Mouse (Mus musculus) forebrain, embryonic 12.5 days (tissue): Measurements from ENCODE around the gene Vcl. TPM values are rescaled to one million over a fixed set of nuclear protein-coding genes. Genes with fewer than 3 reads are reported as not detected.

Experiments used
- ATAC-seq: fragments of 200-750 bp; cut with Nextera tagmentation; 2 replicates; pipeline ENCODE4 v1.8.0; 2017; ENCODE audit warnings: moderate TSS enrichment; ENCODE audit not compliant: low FRiP score
- H3K27ac ChIP-seq: fragments of 300-500 bp; sonication (generic); 2 replicates; pipeline ENCODE4 v1.5.1; 2016; ENCODE audit warnings: mild to moderate bottlenecking
- H3K27me3 ChIP-seq: fragments of 300-500 bp; sonication (generic); 2 replicates; pipeline ENCODE4 v1.6.1; 2016; ENCODE audit warnings: mild to moderate bottlenecking
- H3K36me3 ChIP-seq: fragments of 300-500 bp; sonication (generic); replicated peaks from 2 replicates; pipeline ENCODE4 v1.6.1; 2016; ENCODE audit warnings: mild to moderate bottlenecking
- H3K4me1 ChIP-seq: fragments of 300-500 bp; sonication (generic); 2 replicates; pipeline ENCODE4 v1.6.1; 2016
- H3K4me2 ChIP-seq: fragments of 300-500 bp; sonication (generic); 2 replicates; pipeline ENCODE4 v1.6.1; 2016; ENCODE audit warnings: mild to moderate bottlenecking, moderate library complexity
- H3K4me3 ChIP-seq: fragments of 300-500 bp; sonication (generic); replicated peaks from 2 replicates; pipeline ENCODE4 v1.5.1; 2016; ENCODE audit warnings: mild to moderate bottlenecking
- H3K9ac ChIP-seq: fragments of 300-500 bp; sonication (generic); 2 replicates; pipeline ENCODE4 v1.6.1; 2016; ENCODE audit warnings: mild to moderate bottlenecking
- H3K9me3 ChIP-seq: fragments of 300-500 bp; sonication (generic); 2 replicates; pipeline ENCODE4 v1.6.1; 2016
- WGBS: fragments of 180-500 bp; shearing (Covaris S2); methylation state at CpG from one replicate; pipeline ENCODE4 v1.1.7; 2016; 5-methylcytosine and 5-hydroxymethylcytosine counted together
- polyA plus RNA-seq: library from polyadenylated mRNA; unstranded; fragments of >200 nt; fragmentation: Nextera tagmentation; extraction: Ambion mirVana; gene quantifications from 2 replicates; pipeline ENCODE4 v1.2.1, GENCODE M21; 2016

Gene Vcl
- polyA plus RNA-seq, 1 experiment from 2014 or later: 21.4 TPM

DNA sequence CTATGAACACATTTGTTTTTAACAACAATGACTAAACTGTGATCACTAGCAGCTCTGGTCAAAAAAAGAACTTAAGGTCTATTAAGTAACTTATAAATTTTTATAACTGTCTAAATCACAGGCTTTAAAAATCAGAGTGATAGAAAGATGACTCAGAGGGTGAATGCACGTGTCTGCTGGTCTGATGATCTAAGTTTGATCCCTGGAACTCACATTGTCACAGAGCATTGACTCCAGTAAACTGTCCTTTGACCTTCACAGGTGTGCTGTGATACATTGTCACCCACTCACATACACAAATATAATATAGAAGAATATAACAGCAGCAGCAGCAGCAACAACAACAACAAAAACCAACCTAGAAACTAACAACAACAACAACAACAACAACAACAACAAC lies 62.3 kb downstream of the Vcl start:
- no peak overlapping the region for H3K4me2 ChIP-seq
- H3K4me1 ChIP-seq: no peaks in the 10 kb centered on the region
- 84% methylated on average over 1 of the region's 1 CpGs for WGBS
- no peak overlapping the region for H3K27ac ChIP-seq
- H3K9me3 ChIP-seq: no peaks in the 10 kb centered on the region
- no peak overlapping the region for H3K4me3 ChIP-seq
- no peak for ATAC-seq
- no peaks in the 10 kb centered on the region for H3K27me3 ChIP-seq
- H3K9ac ChIP-seq: no peak overlapping the region
- no peaks in the 10 kb centered on the region; the same call in 1 of the 2 replicates for H3K36me3 ChIP-seq

DNA sequence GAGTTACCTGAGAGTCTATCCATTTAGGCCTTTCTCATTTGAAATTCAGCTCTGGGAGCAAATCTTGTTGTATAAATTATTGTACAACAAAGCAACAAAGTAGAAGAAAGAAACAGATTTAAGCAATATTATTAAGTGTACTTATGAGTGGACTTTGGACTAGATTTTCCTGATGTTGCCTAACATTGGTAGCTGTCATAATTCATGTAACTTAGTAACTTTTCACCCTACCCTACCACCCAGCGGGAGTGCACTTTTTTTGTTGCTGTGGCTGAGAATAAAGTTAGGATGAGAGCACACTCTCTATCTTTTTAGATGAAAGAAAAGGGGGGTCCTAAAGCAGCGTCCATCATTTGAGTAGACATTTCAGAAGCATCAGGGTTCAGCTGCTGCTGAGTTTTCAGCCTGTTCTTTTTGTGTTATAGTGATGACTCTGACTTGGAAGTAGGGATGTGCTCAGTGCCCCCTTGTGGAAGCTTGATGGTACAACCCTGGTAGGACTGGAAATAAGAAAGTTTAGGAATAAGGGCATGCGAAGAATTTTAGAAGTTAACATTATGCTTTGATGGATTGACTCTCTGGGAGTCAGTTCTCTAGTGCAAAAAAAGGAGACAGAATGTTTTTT lies 64.0 kb downstream of the Vcl start:
- no peak overlapping the region for H3K4me2 ChIP-seq
- no peak overlapping the region for H3K27ac ChIP-seq
- no peak for ATAC-seq
- H3K9ac ChIP-seq: no peak overlapping the region
- no peaks in the 10 kb centered on the region for H3K9me3 ChIP-seq
- 51% methylated on average over 3 of the region's 3 CpGs for WGBS
- no peak overlapping the region for H3K4me3 ChIP-seq
- no peaks in the 10 kb centered on the region for H3K4me1 ChIP-seq
- no peaks in the 10 kb centered on the region; the same call in 1 of the 2 replicates for H3K36me3 ChIP-seq
- no peaks in the 10 kb centered on the region for H3K27me3 ChIP-seq

DNA sequence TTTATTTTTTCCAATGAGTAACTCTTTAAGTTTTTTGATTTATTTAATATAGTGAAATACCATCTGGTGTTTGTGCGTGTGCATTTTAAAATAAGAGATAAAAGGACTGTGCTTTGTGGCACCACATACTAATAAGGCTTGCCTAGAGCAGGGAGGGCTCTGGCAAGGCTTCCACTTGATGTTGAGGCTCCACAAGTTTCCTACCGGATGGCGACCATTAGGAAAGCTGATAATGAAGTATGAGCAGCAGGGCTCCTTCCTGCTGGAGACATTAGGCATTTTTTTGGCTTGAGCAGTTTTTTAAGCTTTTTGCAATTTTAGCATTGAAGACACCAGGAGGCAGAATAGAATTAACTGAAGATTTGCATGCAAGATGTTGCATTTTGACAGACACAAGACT lies 65.3 kb downstream of the Vcl start:
- ATAC-seq: no peak
- Histone ChIP-seq H3K27me3 (no peaks in the 10 kb centered on the region), H3K36me3 (no peaks in the 10 kb centered on the region; the same call in 1 of the 2 replicates), H3K27ac (no peak overlapping the region), H3K9me3 (no peaks in the 10 kb centered on the region), H3K4me1 (no peaks in the 10 kb centered on the region), H3K9ac (no peak overlapping the region), H3K4me3 (no peak overlapping the region), H3K4me2 (no peak overlapping the region)
- 87% methylated on average over 3 of the region's 3 CpGs for WGBS

DNA sequence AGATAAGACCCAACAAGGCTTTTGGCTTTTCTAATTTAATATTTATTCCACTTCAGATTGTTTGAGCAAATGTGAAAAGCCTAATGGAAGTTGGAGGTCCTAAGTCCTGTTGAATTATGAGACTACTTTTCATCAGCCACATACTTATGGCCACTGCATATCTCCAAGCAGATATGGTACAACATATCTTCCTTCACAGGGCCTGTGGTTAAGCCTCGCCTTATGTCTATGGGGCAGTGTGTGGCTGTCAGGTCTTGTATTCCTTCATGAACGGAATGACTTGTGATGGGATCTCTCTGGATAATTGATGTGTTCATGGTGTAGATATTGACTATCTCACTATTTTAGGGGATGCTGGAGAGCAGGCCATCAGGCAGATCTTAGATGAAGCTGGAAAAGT lies 66.3 kb downstream of the Vcl start:
- no peaks in the 10 kb centered on the region for H3K9me3 ChIP-seq
- H3K9ac ChIP-seq: no peak overlapping the region
- H3K4me3 ChIP-seq: no peak overlapping the region
- H3K36me3 ChIP-seq: no peaks in the 10 kb centered on the region; the same call in 1 of the 2 replicates
- no peak for ATAC-seq
- 85% methylated on average over 2 of the region's 2 CpGs for whole genome bisulfite sequencing
- no peak overlapping the region for H3K4me2 ChIP-seq
- no peak overlapping the region for H3K27ac ChIP-seq
- no peaks in the 10 kb centered on the region for H3K4me1 ChIP-seq
- H3K27me3 ChIP-seq: no peaks in the 10 kb centered on the region

DNA sequence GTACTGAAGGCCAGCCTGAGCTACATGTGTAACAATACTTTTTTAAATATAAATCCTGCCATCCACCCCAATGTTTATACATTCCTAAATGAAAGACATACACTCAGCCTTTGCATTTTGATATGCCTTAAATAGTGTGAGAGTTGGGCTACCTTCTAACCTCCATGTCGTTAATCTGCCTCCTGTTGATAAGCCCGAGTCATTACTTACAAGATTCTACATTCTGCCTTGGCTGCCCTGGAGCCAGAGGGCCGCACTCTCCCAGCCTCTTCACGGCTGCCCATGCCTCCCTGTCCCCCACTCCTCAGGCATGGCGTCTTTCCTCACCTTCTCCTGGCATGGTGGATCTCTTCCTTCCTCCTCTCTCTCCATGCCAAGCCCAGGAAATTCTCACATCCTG lies 67.2 kb downstream of the Vcl start:
- Histone ChIP-seq H3K4me1 (no peaks in the 10 kb centered on the region), H3K36me3 (no peaks in the 10 kb centered on the region; the same call in 1 of the 2 replicates), H3K4me2 (no peak overlapping the region), H3K27ac (no peak overlapping the region), H3K9me3 (no peaks in the 10 kb centered on the region), H3K4me3 (no peak overlapping the region), H3K9ac (no peak overlapping the region), H3K27me3 (no peaks in the 10 kb centered on the region)
- WGBS: 65% methylated on average over 5 of the region's 5 CpGs
- no peak for ATAC-seq

DNA sequence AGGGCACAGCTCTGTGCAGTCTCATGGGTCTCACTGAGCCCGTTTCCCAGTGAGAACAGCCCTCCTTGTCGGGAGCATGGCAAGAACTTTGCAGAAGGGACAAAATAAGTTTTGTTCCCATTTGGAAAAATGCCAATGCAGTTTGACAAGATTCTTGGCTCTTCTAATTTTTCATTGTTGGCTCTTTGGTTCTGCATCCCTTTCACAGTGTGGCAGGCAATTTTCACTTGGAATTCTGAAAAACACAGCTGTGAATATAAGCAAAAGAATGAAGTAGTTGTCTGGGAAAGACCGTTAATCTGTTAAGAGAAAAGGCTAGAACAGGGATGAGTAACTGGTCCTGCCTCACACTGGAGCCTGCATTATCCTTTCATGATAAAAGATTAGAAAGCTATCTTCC lies 68.3 kb downstream of the Vcl start:
- no peaks in the 10 kb centered on the region for H3K9me3 ChIP-seq
- H3K9ac ChIP-seq: no peak overlapping the region
- H3K4me3 ChIP-seq: no peak overlapping the region
- no peak overlapping the region for H3K4me2 ChIP-seq
- H3K4me1 ChIP-seq: no peaks in the 10 kb centered on the region
- H3K27ac ChIP-seq: 0 out of 2 replicates have a peak overlapping the region, but pooled peaks have one; percentile 3
- no peaks in the 10 kb centered on the region for H3K27me3 ChIP-seq
- 46% methylated on average over 3 of the region's 3 CpGs for WGBS
- no peaks in the 10 kb centered on the region for H3K36me3 ChIP-seq
- no peak for ATAC-seq

DNA sequence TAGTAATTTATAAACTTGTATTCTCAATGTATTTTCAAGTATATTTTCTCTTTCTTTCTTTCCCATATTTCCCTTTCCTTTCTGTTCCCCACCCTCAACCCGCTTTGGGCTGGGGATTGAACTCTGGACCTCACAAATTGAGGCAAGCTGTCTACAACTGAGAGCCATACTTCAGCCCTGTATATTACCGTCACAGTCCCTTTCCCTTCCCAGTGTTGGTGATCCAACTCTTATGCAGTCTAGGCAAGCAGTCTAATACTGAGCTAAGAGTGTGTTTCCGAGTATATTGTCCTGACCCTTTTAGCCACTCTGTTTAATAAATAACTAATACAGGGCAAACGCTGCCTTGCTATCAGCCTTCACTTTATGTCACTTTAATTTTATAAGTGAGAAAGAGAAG lies 70.4 kb downstream of the Vcl start:
- Histone ChIP-seq H3K27ac (no peak overlapping the region), H3K9ac (no peak overlapping the region), H3K36me3 (no peaks in the 10 kb centered on the region), H3K4me1 (no peaks in the 10 kb centered on the region), H3K9me3 (no peaks in the 10 kb centered on the region), H3K27me3 (no peaks in the 10 kb centered on the region), H3K4me3 (no peak overlapping the region), H3K4me2 (no peak overlapping the region)
- no peak for ATAC-seq
- WGBS: 90% methylated on average over 4 of the region's 4 CpGs

DNA sequence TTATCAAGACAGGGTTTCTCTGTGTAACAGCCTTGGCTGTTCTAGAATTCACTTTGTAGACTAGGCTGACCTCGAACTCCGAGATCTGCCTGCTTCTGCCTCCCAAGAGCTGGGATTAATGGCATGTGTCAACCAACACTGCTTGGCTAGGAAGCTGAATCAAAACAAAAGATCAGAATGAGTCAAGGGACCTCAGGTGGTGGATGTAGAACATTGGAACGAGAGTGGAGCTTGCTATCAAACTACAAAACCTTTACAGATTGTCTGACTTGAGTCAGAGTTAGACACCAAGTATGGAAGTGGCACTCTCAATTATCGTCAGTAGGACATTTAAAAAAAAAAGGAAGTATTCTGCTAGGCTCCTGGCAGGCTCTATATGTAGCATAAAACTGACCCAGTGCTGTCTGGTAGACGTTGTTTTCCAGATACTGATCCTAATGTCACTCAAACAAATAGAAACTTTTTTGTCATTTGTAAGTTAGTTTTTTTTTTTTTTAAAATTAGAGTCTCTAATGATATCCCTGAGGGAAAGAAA lies 84.7 kb downstream of the Vcl start:
- 91% methylated on average over 5 of the region's 5 CpGs for WGBS
- no peak for ATAC-seq
- Histone ChIP-seq H3K4me1 (no peaks in the 10 kb centered on the region), H3K27me3 (no peaks in the 10 kb centered on the region), H3K27ac (no peak overlapping the region), H3K4me2 (no peak overlapping the region), H3K36me3 (no peaks in the 10 kb centered on the region), H3K4me3 (no peak overlapping the region), H3K9ac (no peak overlapping the region), H3K9me3 (no peaks in the 10 kb centered on the region)

DNA sequence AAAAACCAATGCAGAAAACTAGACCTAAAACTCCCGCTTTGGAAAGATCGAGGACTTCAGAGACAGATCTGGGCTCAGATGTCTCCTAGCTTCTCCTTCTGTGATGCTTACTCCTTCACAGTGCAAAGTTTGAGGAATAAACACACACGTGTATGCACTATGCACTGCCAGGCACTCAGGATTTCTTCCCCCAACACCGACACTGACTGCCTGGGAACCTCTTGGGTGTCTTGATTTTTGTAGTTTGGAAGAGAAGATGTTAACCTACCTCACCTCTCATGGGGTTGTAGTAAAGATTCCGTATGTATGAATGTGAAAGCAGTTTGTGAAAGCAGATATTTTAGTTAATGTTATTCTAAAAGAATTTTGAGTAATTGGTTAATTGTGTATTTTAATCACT lies 88.7 kb downstream of the Vcl start:
- no peak overlapping the region for H3K4me3 ChIP-seq
- no peaks in the 10 kb centered on the region for H3K9me3 ChIP-seq
- no peak overlapping the region for H3K4me2 ChIP-seq
- no peak overlapping the region for H3K9ac ChIP-seq
- peaks cover 13% of the 10 kb centered on the region; the same call in 1 of the 2 replicates for H3K36me3 ChIP-seq
- no peaks in the 10 kb centered on the region for H3K4me1 ChIP-seq
- 89% methylated on average over 5 of the region's 5 CpGs for WGBS
- no peak overlapping the region for H3K27ac ChIP-seq
- no peak for ATAC-seq
- H3K27me3 ChIP-seq: no peaks in the 10 kb centered on the region

DNA sequence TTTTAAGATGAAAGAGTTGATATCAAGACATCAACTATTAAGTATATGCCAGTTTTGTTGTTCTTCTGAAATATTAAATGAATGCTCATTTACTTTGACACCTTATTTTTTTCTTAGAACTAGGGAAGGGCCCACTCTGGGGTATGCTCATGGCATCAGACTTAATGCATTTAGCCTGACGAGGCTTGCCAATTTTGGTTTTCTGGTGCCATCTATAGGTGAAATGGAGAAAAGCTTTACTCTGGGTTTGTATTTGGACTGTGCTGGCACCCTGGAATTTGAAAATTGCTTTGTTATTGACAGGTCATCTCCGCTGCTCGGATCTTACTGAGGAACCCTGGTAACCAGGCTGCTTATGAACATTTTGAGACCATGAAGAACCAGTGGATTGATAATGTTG lies 89.8 kb downstream of the Vcl start:
- Histone ChIP-seq H3K36me3 (peaks cover 16% of the 10 kb centered on the region; the same call in 1 of the 2 replicates), H3K9ac (no peak overlapping the region), H3K9me3 (no peaks in the 10 kb centered on the region), H3K4me3 (no peak overlapping the region), H3K4me1 (no peaks in the 10 kb centered on the region), H3K27me3 (no peaks in the 10 kb centered on the region), H3K4me2 (no peak overlapping the region), H3K27ac (no peak overlapping the region)
- ATAC-seq: peak; percentile 51; the same call in 1 of the 2 replicates
- 41% methylated on average over 3 of the region's 3 CpGs for WGBS

DNA sequence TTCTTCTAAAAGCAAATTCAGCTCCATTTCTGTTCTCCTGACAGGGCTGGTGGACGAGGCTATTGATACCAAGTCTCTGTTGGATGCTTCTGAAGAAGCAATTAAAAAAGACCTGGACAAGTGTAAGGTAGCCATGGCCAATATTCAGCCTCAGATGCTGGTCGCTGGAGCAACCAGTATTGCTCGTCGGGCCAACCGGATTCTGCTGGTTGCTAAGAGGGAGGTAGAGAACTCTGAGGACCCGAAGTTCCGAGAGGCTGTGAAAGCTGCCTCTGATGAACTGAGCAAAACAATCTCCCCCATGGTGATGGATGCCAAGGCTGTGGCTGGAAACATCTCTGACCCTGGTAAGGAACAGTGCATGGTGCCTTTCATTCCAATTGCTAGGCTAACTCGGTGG lies 91.2 kb downstream of the Vcl start:
- Histone ChIP-seq H3K36me3 (peaks cover 23% of the 10 kb centered on the region; the same call in 1 of the 2 replicates), H3K9ac (no peak overlapping the region), H3K27ac (no peak overlapping the region), H3K27me3 (no peaks in the 10 kb centered on the region), H3K4me1 (no peaks in the 10 kb centered on the region), H3K9me3 (no peaks in the 10 kb centered on the region), H3K4me2 (no peak overlapping the region), H3K4me3 (no peak overlapping the region)
- 89% methylated on average over 8 of the region's 8 CpGs for WGBS
- ATAC-seq: no peak

DNA sequence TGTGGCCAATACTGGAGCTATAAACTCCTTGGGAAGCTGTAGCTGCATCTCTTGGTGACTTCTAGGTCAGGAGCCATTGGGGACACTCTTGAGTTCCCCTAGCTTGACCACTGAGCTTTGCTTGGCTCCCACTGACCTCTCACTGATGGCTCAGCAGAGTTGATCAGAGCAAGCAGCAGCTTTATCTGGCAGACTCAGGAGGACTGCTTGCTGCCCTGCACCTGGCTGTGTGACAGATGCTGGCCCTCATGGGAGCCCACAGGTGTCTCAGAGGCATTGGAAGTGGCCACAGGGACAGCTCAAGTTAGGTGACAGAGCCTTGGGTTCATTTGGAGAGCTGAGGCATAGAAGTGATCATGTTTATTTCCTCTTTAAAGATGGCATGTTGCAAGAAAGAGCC lies 98.3 kb downstream of the Vcl start:
- H3K36me3 ChIP-seq: peaks cover 31% of the 10 kb centered on the region
- no peaks in the 10 kb centered on the region for H3K9me3 ChIP-seq
- no peaks in the 10 kb centered on the region for H3K4me1 ChIP-seq
- no peak overlapping the region for H3K9ac ChIP-seq
- no peak overlapping the region for H3K4me3 ChIP-seq
- H3K27me3 ChIP-seq: no peaks in the 10 kb centered on the region
- H3K27ac ChIP-seq: no peak overlapping the region
- no peak for ATAC-seq
- no peak overlapping the region for H3K4me2 ChIP-seq

DNA sequence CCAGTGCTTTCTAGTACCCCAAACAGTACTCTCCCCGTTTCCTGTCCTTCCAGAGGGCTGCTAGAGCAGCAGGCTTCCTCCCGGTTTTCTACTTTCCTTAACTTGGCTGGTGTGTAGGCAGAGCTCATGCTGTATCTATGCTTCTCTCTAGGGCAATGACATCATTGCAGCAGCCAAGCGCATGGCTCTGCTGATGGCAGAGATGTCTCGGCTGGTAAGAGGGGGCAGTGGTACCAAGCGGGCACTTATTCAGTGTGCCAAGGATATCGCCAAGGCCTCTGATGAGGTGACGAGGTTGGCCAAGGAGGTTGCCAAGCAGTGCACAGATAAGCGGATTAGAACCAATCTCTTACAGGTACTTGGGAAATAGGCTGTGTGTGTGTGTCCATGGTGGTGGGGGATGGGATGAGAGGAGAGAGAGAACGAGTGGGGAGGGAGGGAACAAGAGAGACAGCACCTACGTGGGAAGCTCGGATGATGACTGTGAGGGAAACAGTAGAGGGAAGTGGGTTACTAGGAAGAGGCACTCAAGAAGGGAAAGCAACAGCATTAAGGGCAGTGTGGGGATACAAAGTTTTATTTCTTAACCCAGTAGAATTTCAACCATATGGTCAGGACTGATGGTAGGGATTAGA lies 99.9 kb downstream of the Vcl start:
- Histone ChIP-seq H3K4me2 (no peak overlapping the region), H3K4me3 (no peak overlapping the region), H3K27me3 (no peaks in the 10 kb centered on the region), H3K9ac (no peak overlapping the region), H3K27ac (no peak overlapping the region), H3K9me3 (no peaks in the 10 kb centered on the region), H3K4me1 (no peaks in the 10 kb centered on the region), H3K36me3 (peaks cover 30% of the 10 kb centered on the region)
- no peak for ATAC-seq
- 87% methylated on average over 11 of the region's 11 CpGs for whole genome bisulfite sequencing
